Mouse (Mus musculus): ENCODE measurements at regions not wholly inside any gene's neighbourhood (a gene's known extent, or its start where the extent isn't known, plus 50 kb on each side); places are given as distances from the start of the nearest gene placed in this dataset.

- TF ChIP-seq CTCF (IDR thresholded peaks at IDR 0.05; ENCODE audit: insufficient read depth, low read depth, low read length), result no peak
- TF ChIP-seq POLR2A (IDR thresholded peaks at IDR 0.05; ENCODE audit: insufficient read depth, low read depth, low read length), result no peak
These were observed 116.1 kb downstream of the Matn1 start for GRCm38 (mm10) chr4:131060191-131060680.
